Mouse (Mus musculus) heart, adult 2 months (tissue): ENCODE results near the gene Clstn3.

ENCODE experiments used
- CTCF ChIP-seq: fragments of 200-600 bp; IDR thresholded peaks from 2 replicates; pipeline ENCODE4 v1.8.1; 2022; ENCODE audit warnings: antibody characterized with exemption, mild to moderate bottlenecking, moderate library complexity
- POLR2A ChIP-seq: fragments of 200-500 bp; IDR thresholded peaks from 2 replicates; pipeline ENCODE4 v1.6.1; 2011; ENCODE audit warnings: mild to moderate bottlenecking, low read depth, low read length, control low read depth; ENCODE audit not compliant: insufficient read depth

GRCm38 (mm10) chr6:124477221-124477655 lies 12.6 kb upstream of the Clstn3 start:
- TF ChIP-seq CTCF (no peak), POLR2A (no peak)
